Mouse (Mus musculus): Measurements from ENCODE around the gene Rbm10. TPM values are rescaled to one million over a fixed set of nuclear protein-coding genes. Genes with fewer than 3 reads are reported as not detected.

Rbm10 gene
- total RNA-seq, 2 experiments from 2014 or later, result 37.6 to 38.5 TPM

DNA sequence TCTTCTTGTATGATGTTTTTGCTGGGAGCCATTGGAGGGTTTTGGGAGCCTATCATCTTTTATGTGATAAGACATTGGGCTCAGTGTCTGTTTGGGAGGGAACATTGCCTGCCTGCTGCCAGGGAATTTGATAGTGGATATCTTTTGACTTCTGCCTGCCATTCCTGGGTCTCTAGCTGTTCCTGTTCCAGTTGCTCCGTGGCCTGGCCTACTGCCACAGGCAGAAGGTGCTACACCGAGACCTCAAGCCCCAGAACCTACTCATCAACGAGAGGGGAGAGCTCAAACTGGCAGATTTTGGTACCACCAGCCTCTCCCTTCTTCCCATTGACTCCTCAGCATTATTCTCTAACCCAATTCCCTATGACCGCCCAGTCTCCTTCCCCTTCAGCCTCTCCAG is 78.5 kb downstream of the Rbm10 start:
- DNase-seq (ENCODE audit: low spot score in 2 of 2), result no peak

Other genes with a start within 250 kb of the Rbm10 start
- 1 to 10 TPM; 3.0 to 3.4 TPM for gene Jade3, start 191.8 kb upstream of the Rbm10 start, total RNA-seq (2021)
- 1 to 10 TPM in 1 of 2 experiments, under 1 TPM in 1; 0.67 to 3.4 TPM for gene Rgn, start 67.7 kb upstream of the Rbm10 start, total RNA-seq (2021)
- 100 to 1,000 TPM; 330 to 353 TPM for gene Ndufb11, start 116 bp downstream of the Rbm10 start, total RNA-seq (2021)
- gene Uba1, start 40.8 kb downstream of the Rbm10 start, total RNA-seq (2021), result 100 to 1,000 TPM; 372 to 497 TPM
- 100 to 1,000 TPM; 154 to 171 TPM for gene Cdk16, start 70.5 kb downstream of the Rbm10 start, total RNA-seq (2021)
- gene Usp11, start 86.4 kb downstream of the Rbm10 start, total RNA-seq (2021), result 10 to 100 TPM; 26.7 to 30.0 TPM
- gene Araf, start 180.3 kb downstream of the Rbm10 start, total RNA-seq (2021), result 100 to 1,000 TPM; 108 to 123 TPM

Data from adrenal gland, adult 18-20 months (tissue).